Mouse (Mus musculus) kidney, postnatal 25 days (tissue): ENCODE results near the gene Tshz2.
"Not testable (repeated sequence)": the region's sequence is repeated elsewhere in the genome, so short reads cannot be mapped to it uniquely, and the experiment has no call there.

Source experiments
- DNase-seq, 2 experiments: peaks; one replicate each; pipeline ENCODE4 v3.0.0; 2021; ENCODE audit warnings: mixed read lengths in 2 of 2

Gene Tshz2

DNA sequence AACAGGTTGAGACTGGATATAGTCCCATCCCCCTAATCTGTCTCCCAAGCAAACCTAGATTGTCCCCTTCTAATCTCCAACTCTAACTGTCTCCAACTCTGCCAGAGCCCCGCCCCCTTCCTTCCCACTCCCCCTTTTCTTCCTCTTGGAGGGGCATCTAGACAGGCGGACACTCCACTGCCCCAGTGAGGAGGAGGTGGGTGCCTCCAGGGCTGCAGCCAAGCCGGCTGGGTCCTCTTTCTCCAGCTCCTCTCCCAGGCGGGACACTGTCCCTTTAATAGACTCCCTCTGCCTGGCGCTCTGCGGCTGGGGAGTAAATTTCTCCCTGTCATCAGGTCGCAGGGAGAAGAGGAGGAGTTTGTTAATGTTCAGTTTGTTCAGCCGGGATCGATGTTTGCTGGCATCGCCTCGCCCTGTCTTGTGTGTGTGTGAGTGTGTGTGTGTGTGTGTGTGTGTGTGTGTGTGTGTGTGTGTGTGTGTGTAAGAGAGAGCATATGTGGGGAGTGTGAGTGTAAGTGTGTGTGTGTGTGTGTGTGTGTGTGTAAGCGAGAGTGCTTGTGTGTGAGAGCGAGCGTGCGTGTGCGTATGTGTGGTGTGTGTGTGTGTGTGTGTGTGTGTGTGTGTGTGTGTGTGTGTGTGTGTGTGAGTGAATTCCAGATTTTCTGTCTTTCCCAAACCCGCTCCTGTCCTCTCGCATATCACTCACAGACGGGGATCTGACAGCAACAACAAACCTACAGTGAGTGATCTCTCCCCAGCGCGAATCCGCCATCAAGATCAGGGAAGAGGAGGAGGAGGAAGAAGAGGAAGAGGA, at the start of gene Tshz2:
Gene Tshz2 (plus strand): TSS at position 676 of the 814 bp plus-strand sequence.
- DNase-seq = peak; percentile 63 to 77

DNA sequence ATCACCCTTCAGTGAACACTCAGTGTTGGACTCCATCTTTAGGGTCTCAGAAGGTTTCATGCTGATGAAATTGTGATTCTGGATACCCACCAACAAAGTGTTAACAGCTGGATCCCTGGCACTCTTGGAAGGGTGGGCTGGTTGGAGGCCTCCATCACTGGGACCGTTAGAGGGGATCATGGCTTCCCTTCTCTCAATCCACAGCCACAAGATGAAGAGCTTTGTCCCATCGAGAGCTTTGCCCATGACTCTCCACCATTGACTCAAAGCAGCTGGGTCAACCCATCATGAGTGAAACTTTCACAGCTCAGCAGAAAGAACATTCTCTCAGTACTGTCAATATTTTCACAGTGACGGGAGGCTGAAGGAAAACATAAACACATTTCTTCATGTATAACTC, 49.3 kb upstream of the Tshz2 start:
- DNase-seq = no peak

DNA sequence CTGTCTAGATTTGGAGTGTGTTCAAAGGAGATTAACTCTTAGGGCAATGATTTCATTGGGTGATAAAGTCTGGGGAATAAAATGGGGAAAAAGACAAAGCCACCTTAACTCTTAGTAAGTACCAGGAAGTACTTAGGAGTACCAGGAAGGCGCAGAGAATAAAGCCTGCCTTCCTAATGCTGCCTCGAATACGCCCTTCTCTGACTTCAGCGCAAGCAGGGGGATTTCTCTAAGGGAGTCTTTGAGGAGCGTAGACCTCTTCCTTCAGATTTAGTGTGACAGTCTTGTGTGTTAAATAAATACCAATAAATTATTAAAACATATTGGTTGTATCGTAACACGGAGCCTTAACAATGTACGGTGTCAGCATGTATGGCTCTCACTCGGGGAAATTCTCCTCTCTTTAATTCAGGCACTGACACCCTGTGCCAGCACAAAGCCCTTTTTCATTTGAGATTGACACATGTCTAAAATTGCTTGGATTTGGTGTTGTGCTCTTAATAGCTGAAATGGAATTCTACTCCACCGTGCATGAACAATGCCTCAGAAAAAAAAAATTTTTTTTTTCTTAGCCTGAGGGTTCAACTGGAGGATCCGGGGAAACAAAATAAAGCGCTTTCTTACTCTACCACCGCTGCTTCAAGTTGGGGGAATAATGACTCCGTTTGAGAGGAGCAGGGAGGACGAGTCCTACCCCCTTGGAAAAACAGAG, 47.9 kb upstream of the Tshz2 start:
- no peak for DNase-seq

DNA sequence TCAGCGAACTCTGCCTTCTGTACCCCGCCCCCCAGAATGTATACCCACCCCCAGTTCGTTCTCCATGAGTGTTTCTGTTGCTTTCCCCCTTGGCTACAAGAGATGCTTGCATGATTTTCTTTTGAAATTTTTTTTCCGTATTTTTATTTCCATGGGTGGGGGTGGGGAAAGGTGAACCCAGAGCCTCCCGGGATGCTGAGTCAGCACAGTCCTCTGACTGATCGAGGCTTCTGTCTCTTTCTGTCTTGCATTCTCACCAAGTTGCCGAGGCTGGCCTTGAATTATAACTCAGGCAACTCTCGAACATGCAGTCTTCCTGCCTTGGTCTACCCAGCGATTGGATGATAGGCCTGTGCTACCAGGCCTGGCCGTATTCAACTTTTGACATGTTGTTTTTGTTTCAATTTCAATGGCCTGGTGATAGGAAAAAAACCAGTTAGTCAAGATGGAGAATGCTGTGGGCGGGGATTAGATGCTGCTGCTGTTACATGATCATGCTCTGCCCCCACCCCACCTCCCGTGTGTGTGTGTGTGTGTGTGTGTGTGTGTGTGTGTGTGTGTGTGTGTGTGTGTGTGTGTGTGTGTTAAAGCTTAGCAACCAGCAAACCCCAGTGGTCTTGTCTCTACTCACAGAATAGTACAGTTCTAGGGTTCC, 47.1 kb upstream of the Tshz2 start:
- DNase-seq = no peak

DNA sequence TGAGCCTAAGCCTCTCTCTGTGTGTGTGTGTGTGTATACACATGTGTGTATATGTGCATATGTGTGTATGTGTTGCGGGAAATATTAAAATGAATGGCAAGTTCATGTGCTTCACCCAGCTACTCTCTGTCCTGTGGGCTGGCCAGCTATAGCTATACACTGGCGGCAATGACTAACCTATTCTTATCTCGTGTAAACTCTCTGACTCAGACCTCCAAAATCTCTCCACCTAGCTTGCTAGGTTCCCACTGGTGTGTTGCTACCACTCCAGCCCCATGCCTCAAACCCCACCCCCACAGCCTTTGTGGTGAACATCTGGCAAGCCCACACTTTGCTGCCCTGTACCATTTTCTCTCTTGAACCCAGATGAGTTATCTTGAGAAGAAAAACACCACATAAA, 46.1 kb upstream of the Tshz2 start:
- no peak for DNase-seq

DNA sequence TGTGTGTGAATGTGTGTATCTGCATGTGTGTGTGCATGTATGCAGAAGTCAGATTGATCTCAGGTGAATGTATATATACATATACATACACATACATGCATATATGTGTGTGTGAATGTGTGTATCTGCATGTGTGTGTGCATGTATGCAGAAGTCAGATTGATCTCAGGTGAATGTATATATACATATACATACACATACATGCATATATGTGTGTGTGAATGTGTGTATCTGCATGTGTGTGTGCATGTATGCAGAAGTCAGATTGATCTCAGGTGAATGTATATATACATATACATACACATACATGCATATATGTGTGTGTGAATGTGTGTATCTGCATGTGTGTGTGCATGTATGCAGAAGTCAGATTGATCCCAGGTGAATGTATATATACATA, 45.2 kb upstream of the Tshz2 start, which contains the start of gene Gm11011:
Gene Gm11011 (minus strand): TSS at position 101 of the 400 bp plus-strand sequence.
- DNase-seq = not testable (repeated sequence)

DNA sequence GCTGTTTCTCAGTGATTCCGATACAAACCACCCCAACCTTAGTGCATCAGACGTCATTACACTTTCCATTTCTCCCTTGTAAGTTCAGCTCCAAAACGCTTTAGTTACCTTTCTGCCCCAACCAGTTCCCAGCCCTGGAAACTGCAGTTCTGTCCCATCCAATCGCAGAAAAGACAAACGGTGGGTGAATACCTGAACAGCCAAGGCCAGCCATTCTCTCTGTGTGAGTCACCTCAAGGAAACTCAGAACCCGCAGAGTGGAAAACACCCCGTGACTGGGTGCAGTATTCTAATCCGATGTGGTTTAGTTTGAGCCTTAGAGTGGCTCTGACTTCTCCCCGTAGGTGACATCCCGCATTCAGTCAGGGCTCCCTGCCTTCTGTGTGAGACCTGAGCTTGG, 43.1 kb upstream of the Tshz2 start:
- no peak for DNase-seq

DNA sequence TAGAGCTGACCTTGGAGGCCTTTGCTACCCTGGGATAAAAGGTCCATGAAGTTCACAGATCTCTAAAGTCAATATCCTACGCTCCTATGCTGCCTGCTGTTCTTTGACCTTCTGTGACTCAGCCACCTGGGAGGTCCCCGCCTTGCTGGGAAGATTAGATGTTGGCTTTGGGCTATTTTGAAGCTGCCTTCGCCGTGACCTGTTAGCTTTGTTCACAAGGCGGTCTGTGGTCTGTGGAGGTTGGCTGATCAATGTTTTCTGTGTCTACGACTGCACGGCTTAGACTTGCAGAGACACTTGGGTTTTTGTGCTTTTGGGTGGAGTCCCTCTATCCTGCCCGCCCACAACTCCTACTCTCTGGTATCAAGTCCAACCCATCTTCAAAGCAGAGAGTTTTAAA, 42.4 kb upstream of the Tshz2 start:
- DNase-seq = no peak

DNA sequence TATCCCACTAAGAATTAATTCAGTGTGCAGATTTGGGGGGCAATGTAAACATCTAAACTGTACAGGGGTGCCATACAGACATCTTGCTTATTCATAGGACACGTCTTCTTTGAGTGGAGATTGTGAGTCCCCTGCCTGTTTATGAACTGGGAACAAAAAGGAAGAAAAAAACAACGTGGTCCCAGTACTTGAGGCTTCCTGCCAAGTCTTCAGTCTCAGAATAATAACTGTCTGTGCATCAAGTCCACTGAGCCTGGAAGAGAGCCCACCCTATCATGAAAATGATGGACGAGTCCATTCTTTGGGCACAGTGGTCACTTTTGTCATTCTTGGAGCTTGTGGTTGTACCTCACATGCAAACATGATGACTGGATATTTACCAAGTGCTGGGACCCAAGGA, 39.1 kb upstream of the Tshz2 start:
- no peak for DNase-seq

DNA sequence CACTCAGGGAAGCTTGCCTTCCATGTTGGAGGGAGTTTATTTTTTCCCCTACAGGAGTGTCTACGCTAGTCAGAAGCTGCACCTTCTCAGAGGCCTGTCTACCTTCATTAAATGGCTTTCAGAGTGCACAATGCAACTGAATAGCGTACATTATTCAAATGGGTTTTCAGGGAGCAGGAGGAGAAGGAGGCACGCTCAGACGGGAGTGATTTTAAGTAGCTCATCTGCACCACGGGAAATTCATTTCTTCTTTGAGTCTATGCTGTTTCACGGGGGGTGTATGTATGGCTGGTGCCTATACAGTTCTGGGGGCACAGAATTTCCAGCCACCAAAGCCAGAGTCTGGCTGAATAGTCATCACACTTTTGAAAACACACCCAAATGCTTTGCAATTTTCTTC, 35.5 kb upstream of the Tshz2 start:
- no peak for DNase-seq

DNA sequence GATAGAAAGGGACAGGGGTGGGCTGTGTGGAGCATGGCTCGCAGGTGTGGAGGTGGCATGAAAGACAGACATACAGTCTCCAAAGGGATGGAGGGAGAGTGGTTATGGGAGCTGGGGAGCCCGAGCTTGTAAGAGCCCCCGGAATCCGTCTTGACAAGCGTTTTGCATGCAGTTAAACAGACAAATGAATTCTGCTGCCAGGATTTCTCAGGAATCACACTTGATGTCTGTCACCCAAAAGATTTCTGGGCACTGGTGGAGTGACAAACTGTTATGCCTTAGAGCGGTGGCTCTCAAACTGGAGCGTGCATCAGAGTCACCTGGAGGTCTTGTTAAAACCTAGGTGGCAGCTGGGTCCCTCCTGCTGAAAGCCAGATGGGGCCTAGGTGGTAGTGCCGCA, 34.8 kb upstream of the Tshz2 start:
- DNase-seq = no peak

DNA sequence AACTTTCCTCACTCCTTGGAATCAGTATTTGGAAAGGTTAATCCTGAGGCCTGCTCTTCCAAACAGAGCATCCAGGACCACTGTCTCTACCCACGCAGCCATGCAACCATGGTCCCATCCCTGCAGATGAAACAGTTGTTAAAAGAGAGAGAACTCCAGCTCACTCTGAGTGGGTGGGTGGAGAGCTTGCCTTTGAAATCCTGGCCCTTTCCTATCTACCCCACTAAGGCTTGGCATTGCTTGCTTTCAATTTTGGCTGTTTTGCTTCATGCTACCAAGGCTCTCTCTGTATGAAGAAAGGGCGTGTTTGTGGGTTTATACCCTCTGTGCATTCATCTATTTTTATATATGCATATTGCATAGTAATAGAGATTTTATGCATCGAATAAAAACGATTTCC, 33.2 kb upstream of the Tshz2 start:
- no peak for DNase-seq

DNA sequence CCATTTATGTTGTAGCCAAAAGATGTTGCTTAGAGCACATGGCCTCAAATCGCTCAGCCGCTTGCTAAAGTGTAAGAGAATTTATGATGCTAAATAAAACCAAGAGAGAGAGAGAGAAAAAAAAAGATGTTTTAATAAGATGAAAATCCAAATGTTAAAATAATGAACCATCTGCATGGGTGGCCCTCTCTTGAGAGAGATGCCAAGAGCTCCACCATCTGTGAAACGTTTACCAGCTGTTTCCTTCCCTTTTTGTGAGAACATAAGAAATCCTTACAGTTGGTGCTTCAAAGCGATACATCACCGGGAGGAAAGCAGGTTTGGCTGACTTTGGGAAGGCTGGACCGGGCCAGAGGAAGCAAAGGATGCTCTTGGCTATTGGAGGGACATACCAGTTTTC, 32.6 kb upstream of the Tshz2 start:
- DNase-seq = no peak

DNA sequence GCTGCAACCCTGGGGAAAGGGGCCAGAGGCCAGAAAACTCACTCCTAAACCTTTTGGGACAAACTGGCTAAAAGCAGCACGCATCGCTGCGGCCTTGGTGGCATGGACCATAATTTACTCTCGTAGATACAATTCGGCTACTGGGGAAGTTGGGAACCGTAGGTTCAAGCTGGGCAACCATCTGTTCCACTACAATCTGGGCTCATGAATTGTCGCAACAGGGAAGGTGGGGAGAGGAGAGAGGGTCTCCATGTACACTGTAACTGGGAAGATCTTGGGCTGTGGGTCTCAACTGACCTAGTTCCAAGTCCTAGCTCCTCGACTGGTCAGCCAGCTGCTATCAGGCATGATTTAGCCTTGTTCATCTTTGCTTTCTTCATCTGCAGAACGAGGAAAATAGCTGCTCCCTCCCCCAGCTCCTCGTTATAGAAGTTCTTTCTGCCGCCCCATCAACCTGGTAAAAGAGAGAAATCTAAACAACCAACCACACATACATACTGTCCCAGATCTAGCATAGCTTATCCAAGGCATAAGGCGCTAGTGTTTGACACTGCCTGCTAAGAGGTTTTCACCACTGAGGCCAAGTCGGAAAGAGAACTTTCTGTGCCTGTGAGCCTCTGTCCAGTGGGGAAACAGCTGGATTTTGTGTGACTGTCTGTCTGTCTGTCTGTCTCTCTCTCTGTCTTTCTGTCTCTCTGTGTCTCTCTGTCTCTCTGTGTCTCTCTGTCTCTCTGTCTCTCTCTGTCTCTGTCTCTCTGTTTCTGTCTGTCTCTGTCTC, 25.7 kb upstream of the Tshz2 start:
- no peak for DNase-seq

DNA sequence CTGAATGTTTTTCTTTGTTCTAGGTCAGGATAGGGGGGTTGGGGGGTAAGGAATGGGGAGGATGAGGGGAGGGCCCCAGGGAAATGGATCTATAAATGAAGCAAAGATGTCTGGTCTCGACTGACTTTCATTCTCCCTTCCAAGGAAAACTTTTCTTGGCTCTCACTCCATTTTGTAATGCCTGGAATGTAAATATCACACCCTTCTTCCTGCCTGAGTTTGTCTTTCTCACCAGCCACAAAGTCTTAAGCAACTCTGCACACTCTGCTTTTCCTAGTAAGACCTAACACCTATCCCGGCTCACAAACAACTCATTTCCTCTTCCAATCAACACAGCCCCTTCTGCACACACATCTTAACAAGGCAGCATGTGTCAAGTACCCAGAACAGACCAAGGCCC, 25.0 kb upstream of the Tshz2 start:
- DNase-seq = no peak

DNA sequence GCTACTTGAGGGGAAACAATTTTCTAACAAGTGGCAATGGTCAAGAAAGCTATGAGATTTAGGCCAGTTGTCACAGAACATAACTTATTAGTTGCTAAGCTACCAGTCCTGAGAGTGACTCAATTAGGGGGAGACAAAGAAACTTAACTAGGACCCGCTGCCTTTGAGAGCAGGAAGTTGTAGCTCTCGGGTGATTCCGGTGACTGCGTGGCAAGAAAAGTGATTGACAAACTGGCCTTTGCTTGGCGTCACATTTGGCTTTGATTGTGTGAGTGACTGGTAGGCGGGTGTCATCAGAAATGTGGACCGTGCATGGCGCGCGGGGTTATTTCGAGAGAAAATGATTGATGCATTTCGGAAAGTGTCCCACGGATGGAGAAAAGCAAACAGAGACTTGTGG, 22.9 kb upstream of the Tshz2 start:
- no peak for DNase-seq

DNA sequence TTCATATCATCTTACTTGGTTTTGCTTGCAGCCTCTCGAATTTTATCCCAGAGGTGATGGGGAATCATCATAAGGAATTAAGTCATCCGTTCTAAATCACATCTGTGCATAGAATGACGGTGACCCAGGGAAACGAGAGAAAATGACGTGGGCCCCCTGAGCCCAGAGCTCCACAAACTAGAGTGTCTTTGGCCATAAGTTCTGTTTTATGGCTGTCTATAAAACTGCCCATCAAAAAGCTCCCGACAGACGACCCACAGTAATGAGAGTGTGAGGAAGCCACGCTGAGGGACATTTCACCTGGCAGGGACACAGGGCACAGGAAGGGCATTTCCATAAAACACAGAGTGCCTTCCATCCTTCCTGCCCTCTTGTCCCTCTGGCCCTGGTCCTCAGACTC, 21.9 kb upstream of the Tshz2 start:
- no peak for DNase-seq

DNA sequence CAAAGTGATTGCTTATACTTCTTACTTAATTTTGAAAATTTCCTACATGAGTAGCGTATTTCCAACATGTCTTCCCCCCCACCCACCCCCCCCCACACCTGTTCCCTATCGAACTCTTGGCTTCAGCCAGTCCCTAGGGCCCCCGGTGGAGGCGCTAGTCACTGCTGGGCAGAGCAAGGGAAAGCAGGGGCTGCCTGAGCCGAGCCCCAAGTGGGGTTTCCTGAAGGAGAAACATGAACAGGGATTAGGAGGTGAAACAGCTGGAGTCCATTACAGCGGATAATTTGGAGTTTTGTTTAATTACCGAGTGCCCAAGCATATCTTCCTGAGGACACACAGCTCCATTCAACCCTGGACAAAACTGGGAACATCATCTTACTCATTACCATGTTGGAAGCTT, 21.3 kb upstream of the Tshz2 start:
- DNase-seq = no peak

DNA sequence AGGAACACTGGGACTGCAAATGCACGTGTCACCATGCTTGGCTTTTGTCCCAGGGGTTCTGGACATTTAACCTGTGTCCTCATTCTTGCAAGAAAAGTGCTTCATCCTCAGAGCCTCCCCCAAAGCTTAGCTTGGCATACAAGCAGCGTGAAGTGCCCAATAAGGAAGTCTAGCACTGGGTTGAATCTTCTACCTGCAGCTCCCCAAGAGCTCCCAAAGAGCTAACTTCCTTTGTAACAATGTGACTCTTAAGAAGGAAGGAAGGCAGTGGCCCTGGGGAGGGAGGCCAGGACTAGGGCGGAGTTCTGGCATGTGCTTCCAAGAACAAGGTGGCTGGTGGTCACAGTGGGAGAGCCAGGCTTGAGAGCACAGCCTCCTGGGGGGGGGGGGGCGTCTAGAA, 18.1 kb upstream of the Tshz2 start:
- DNase-seq = no peak

DNA sequence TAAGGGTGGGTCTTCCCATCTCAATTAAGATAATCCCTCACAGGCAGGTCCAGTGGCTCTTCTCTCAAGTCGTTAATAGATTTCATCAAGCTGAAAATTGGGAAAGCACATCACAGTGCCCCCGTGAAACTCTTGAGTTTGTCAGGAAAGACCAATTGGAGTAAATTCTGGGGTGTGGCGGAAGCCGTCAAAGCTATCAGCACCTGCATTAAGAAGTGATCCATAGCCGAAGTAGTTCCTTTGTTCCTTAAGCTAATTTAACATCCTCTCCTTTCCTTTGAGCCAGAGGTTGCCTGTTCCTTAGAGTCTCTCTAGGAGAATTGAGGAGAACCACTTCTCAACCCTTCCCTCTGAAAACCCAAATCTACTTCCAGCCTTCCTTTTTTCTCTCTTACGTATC, 16.8 kb upstream of the Tshz2 start:
- DNase-seq = no peak

DNA sequence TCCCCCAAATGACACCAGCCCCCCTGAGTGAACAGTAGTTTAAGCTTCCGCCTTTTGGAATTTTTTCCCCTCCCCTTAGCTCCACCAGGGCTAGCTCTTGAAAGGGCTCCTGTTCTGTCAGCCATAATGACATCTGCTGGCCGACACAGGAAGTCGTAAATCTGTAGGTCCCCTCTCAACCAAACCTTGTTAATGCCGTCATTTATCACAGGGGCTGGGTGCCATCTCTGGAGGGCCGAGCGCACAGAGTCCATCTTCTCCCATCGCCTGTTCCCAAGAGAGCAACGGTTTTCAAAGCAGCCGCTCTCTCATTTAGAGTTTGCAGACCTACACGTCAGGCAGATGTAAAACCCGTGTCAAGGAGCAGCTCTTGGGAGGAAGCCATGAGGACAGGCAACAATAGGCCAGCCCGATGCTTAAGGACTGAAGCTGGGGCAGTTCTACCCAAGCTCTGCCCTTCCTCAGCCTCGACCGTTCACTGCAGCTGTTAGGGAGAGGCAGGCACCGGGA, 11.6 kb upstream of the Tshz2 start:
- peak; percentile 57 to 65 for DNase-seq

DNA sequence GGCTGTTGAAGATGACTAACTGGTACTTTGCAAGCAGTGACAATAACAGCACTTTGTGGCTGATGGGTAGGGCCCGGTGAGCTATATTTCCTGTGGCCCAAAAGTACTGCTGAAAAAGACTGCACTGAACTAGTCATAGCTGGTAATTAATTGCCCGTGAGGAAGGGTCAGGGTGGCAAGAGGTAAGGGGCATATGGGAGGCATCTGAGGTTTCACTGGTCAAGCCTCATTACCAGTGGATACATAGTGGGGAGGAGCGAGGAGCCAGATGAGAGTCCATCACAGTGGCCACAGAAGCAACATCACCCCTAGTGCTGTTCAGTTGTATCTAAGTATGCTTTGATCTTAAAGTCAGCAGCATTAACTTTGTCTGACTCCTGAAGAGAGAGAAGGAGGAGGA, 2.7 kb upstream of the Tshz2 start:
- DNase-seq = no peak
